8 mouse cellular contexts compared by ENCODE assay signal in the genomic region with DNA sequence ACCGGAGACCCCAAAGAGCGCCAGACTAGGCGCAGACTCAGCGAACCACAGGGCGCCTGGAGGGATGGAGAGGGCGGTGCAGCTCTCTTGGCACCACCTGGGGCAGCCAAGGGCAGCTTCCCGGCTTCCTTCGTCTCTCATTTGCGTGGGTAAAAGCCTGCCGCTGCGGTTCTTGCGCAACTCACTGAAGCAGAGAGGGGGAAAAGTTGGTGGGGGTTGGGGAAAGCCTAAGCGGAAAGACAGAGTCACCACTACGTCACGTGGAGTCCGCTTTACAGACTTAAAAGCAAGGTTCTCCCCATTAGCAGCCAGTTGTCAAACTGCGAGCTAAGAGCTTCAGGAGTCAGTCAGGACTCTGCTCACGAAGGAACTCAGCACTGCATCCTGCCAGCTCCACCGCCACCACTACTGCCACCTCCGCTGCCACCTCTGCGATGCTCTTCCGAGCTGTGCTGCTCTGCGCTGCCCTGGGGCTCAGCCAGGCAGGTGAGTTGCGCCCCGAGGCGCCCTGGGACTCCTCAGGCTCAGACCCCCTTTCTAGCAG. TPM values are rescaled to one million over a fixed set of nuclear protein-coding genes. Genes with fewer than 3 reads are reported as not detected.
A peak's percentile ranks its signal among the peaks of the same experiment; 100 is the strongest.
DNase-seq lines count a peak whose midpoint lies in the region; ATAC-seq and TF ChIP-seq lines count a peak whose summit lies in the region.

Gene Ptgs2 (plus strand): TSS at position 242 of the 544 bp plus-strand sequence.

- no peak for DNase-seq in G1E (ENCODE audit: low spot score)
- peak; percentile 58 for DNase-seq in c-Kit-positive CD71-negative TER-119-negative erythroid progenitor cells, embryonic 14.5 days (ENCODE audit: low read depth)
- DNase-seq in gastrocnemius, postnatal 25 days = peak; percentile 46
- DNase-seq in hindbrain, postnatal 0 days (ENCODE audit: low spot score) = peak; percentile 48
- peak; percentile 21 for DNase-seq in left cerebral cortex, postnatal 4 days
- peak; percentile 54 for DNase-seq in mesoderm, embryonic 11.5 days (ENCODE audit: low read depth, low spot score)
- peak; percentile 53 for DNase-seq in right cerebral cortex, postnatal 14 days
- DNase-seq in c-Kit-positive CD71-positive TER-119-positive erythroid progenitor cells, embryonic 14.5 days (ENCODE audit: low spot score) = no peak

- peak within 1 kb of the TSS; percentile 85 for H3K4me2 ChIP-seq in hindbrain, postnatal 0 days (ENCODE audit: low read depth, low read length)

- TF ChIP-seq CTCF in G1E (IDR thresholded peaks at IDR 0.05; ENCODE audit: low read depth, low read length) = no peak
- peak; percentile 1; the same call in 1 of the 2 replicates for TF ChIP-seq CTCF in hindbrain, postnatal 0 days (IDR thresholded peaks at IDR 0.05; ENCODE audit: low read depth)

- H3K36me3 ChIP-seq in G1E (replicated peaks) = no peaks in the 10 kb centered on the region
- H3K36me3 ChIP-seq in hindbrain, postnatal 0 days (ENCODE audit: insufficient read depth, low read length) = no peaks in the 10 kb centered on the region

- ATAC-seq in G1E (ENCODE audit: extremely low read depth, insufficient number of reproducible peaks, low FRiP score, poor library complexity, severe bottlenecking) = no peak
- ATAC-seq in hindbrain, postnatal 0 days = peak; percentile 88

- no peaks in the 10 kb centered on the region for H3K27me3 ChIP-seq in G1E (ENCODE audit: insufficient read depth, low read length)
- no peaks in the 10 kb centered on the region for H3K27me3 ChIP-seq in hindbrain, postnatal 0 days (ENCODE audit: insufficient read depth, low read length)

- WGBS in hindbrain, postnatal 0 days = 1% methylated on average over 26 of the region's 26 CpGs

- H3K4me1 ChIP-seq in G1E (ENCODE audit: insufficient read depth, low read depth, low read length) = no peaks in the 10 kb centered on the region
- no peaks in the 10 kb centered on the region for H3K4me1 ChIP-seq in hindbrain, postnatal 0 days (ENCODE audit: insufficient read depth, low read length)

- no peak within 1 kb of the TSS for H3K27ac ChIP-seq in hindbrain, postnatal 0 days

- intact Hi-C loops in left cerebral cortex, postnatal 4 days (cut with DNase I) = loop anchor here (5.0 kb wide), 1 partner anchor 162 kb away; no protein-coding TSS in a partner anchor

- H3K9ac ChIP-seq in hindbrain, postnatal 0 days (replicated peaks; ENCODE audit: low read length) = peak within 1 kb of the TSS; percentile 37

- peaks cover 18% of the 10 kb centered on the region for H3K9me3 ChIP-seq in G1E (replicated peaks)
- H3K9me3 ChIP-seq in hindbrain, postnatal 0 days (ENCODE audit: low read length) = no peaks in the 10 kb centered on the region

- H3K4me3 ChIP-seq in G1E (ENCODE audit: low read depth, low read length) = peak within 1 kb of the TSS; percentile 27; the same call in 1 of the 2 replicates
- H3K4me3 ChIP-seq in hindbrain, postnatal 0 days (ENCODE audit: low read length) = peak within 1 kb of the TSS; percentile 47

RNA-seq across cellular contexts. Expression of gene Ptgs2, which starts in this region (rescaled TPM):
- not detected in 2 replicates for total RNA-seq in G1E (2014; fragmentation: Nextera tagmentation)
- total RNA-seq in G1E (2017) = 0.06 TPM in 1 of 2 replicates, not detected in the other
- polyA plus RNA-seq in G1E (2012) = not detected in 2 replicates
- under 1 TPM; 0.29 to 0.36 TPM for total RNA-seq in gastrocnemius, postnatal 25 days (2021)
- 0.37 and 0.43 TPM in 2 replicates for total RNA-seq in hindbrain, postnatal 0 days (2014; rRNA removed)
- polyA plus RNA-seq in hindbrain, postnatal 0 days (2015; fragmentation: Nextera tagmentation; extraction: Ambion mirVana) = 0.08 and 0.21 TPM in 2 replicates
- under 1 TPM; 0.44 to 0.96 TPM for total RNA-seq in left cerebral cortex, postnatal 4 days (2021)

Comparison
In these comparisons a context has a peak if more than half of its experiments do, and no peak if none do; other contexts are left out.
1. Peak in DNase-seq in gastrocnemius, postnatal 25 days; RNA of the gene not detected or under 1 TPM.
2. Peak in DNase-seq, ATAC-seq, H3K4me3 ChIP-seq, H3K9ac ChIP-seq and H3K4me2 ChIP-seq in hindbrain, postnatal 0 days; RNA of the gene not detected or under 1 TPM.
3. Peak in DNase-seq in left cerebral cortex, postnatal 4 days; RNA of the gene not detected or under 1 TPM.
4. DNase-seq: peak in c-Kit-positive CD71-negative TER-119-negative erythroid progenitor cells, embryonic 14.5 days (single experiment), mesoderm, embryonic 11.5 days (single experiment) and right cerebral cortex, postnatal 14 days (single experiment); none in G1E (single experiment) and c-Kit-positive CD71-positive TER-119-positive erythroid progenitor cells, embryonic 14.5 days (single experiment).